Mouse (Mus musculus): Measurements from ENCODE around the gene Mink1. TPM values are rescaled to one million over a fixed set of nuclear protein-coding genes. Genes with fewer than 3 reads are reported as not detected.
"Not testable (repeated sequence)": the region's sequence is repeated elsewhere in the genome, so short reads cannot be mapped to it uniquely, and the experiment has no call there.

Gene Mink1
- total and polyA plus RNA-seq, 3 experiments = 14.3 to 89.8 (median 38.1) TPM

- DNase-seq (ENCODE audit: low spot score) (no peak), ATAC-seq (ENCODE audit: extremely low read depth, insufficient number of reproducible peaks, low FRiP score, poor library complexity, severe bottlenecking) (no peak)
- Histone ChIP-seq H3K9me3 (replicated peaks) (no peaks in the 10 kb centered on the region), H3K27me3 (ENCODE audit: insufficient read depth, low read length) (0 out of 2 replicates have a peak, but pooled peaks cover under 1% of the 10 kb centered on the region), H3K4me3 (ENCODE audit: low read depth, low read length) (peak overlapping the region; percentile 95), H3K36me3 (replicated peaks) (peaks cover 30% of the 10 kb centered on the region), H3K4me1 (ENCODE audit: insufficient read depth, low read depth, low read length) (peaks cover 51% of the 10 kb centered on the region)
- TF ChIP-seq CTCF (IDR thresholded peaks at IDR 0.05; ENCODE audit: low read depth, low read length) (no peak), GATA2 (IDR thresholded peaks at IDR 0.05; ENCODE audit: borderline replicate concordance, low read depth, low read length) (no peak), POLR2AphosphoS5 (IDR thresholded peaks at IDR 0.05; ENCODE audit: insufficient replicate concordance, low read depth, low read length) (no peak), GATA1 (IDR thresholded peaks at IDR 0.05; ENCODE audit: borderline replicate concordance, low read length) (no peak), TAL1 (conservative IDR thresholded peaks at IDR 0.05; ENCODE audit: low read depth, low read length) (no peak)
Observed at GRCm38 (mm10) chr11:70562995-70563469, 351 bp downstream of the Mink1 start.

- peaks cover 57% of the 10 kb centered on the region for H3K4me1 ChIP-seq (ENCODE audit: insufficient read depth, low read depth, low read length)
- H3K4me3 ChIP-seq (ENCODE audit: low read depth, low read length) = peak overlapping the region; percentile 95
- DNase-seq (ENCODE audit: low spot score) (peak; percentile 20), ATAC-seq (ENCODE audit: extremely low read depth, insufficient number of reproducible peaks, low FRiP score, poor library complexity, severe bottlenecking) (no peak)
- TF ChIP-seq CTCF (IDR thresholded peaks at IDR 0.05; ENCODE audit: low read depth, low read length) (no peak), GATA1 (IDR thresholded peaks at IDR 0.05; ENCODE audit: borderline replicate concordance, low read length) (no peak), POLR2AphosphoS5 (IDR thresholded peaks at IDR 0.05; ENCODE audit: insufficient replicate concordance, low read depth, low read length) (no peak), GATA2 (IDR thresholded peaks at IDR 0.05; ENCODE audit: borderline replicate concordance, low read depth, low read length) (no peak), TAL1 (conservative IDR thresholded peaks at IDR 0.05; ENCODE audit: low read depth, low read length) (no peak)
- H3K36me3 ChIP-seq (replicated peaks) = peaks cover 37% of the 10 kb centered on the region
- no peaks in the 10 kb centered on the region for H3K9me3 ChIP-seq (replicated peaks)
- H3K27me3 ChIP-seq (ENCODE audit: insufficient read depth, low read length) = no peaks in the 10 kb centered on the region
Observed at GRCm38 (mm10) chr11:70563470-70564275, 992 bp downstream of the Mink1 start.

GRCm38 (mm10) chr11:70564276-70564873 lies 1.7 kb downstream of the Mink1 start:
- H3K36me3 ChIP-seq (replicated peaks) = peaks cover 41% of the 10 kb centered on the region
- H3K27me3 ChIP-seq (ENCODE audit: insufficient read depth, low read length) = no peaks in the 10 kb centered on the region
- ATAC-seq (ENCODE audit: extremely low read depth, insufficient number of reproducible peaks, low FRiP score, poor library complexity, severe bottlenecking) (no peak), DNase-seq (ENCODE audit: low spot score) (no peak)
- no peak for TF ChIP-seq POLR2AphosphoS5 (IDR thresholded peaks at IDR 0.05; ENCODE audit: insufficient replicate concordance, low read depth, low read length)
- peaks cover 63% of the 10 kb centered on the region for H3K4me1 ChIP-seq (ENCODE audit: insufficient read depth, low read depth, low read length)
- peak overlapping the region; percentile 95; the same call in 1 of the 2 replicates for H3K4me3 ChIP-seq (ENCODE audit: low read depth, low read length)
- H3K9me3 ChIP-seq (replicated peaks) = no peaks in the 10 kb centered on the region

- ATAC-seq (ENCODE audit: extremely low read depth, insufficient number of reproducible peaks, low FRiP score, poor library complexity, severe bottlenecking) = no peak
- Histone ChIP-seq H3K36me3 (replicated peaks) (peaks cover 50% of the 10 kb centered on the region), H3K9me3 (replicated peaks) (no peaks in the 10 kb centered on the region), H3K27me3 (ENCODE audit: insufficient read depth, low read length) (no peaks in the 10 kb centered on the region), H3K4me1 (ENCODE audit: insufficient read depth, low read depth, low read length) (peaks cover 84% of the 10 kb centered on the region), H3K4me3 (ENCODE audit: low read depth, low read length) (no peak overlapping the region)
- no peak for DNase-seq (ENCODE audit: low spot score)
- no peak for TF ChIP-seq POLR2AphosphoS5 (IDR thresholded peaks at IDR 0.05; ENCODE audit: insufficient replicate concordance, low read depth, low read length)
- TF ChIP-seq TAL1 (conservative IDR thresholded peaks at IDR 0.05; ENCODE audit: low read depth, low read length) = no peak
- no peak for TF ChIP-seq GATA1 (IDR thresholded peaks at IDR 0.05; ENCODE audit: borderline replicate concordance, low read length)
- TF ChIP-seq GATA2 (IDR thresholded peaks at IDR 0.05; ENCODE audit: borderline replicate concordance, low read depth, low read length) = no peak
- TF ChIP-seq CTCF (IDR thresholded peaks at IDR 0.05; ENCODE audit: low read depth, low read length) = no peak
Observed at GRCm38 (mm10) chr11:70566586-70566985, 3.9 kb downstream of the Mink1 start.

GRCm38 (mm10) chr11:70570614-70571013 lies 7.9 kb downstream of the Mink1 start:
- H3K4me1 ChIP-seq (ENCODE audit: insufficient read depth, low read depth, low read length) = peaks cover 74% of the 10 kb centered on the region
- ATAC-seq (ENCODE audit: extremely low read depth, insufficient number of reproducible peaks, low FRiP score, poor library complexity, severe bottlenecking); H3K27me3 ChIP-seq (ENCODE audit: insufficient read depth, low read length); H3K9me3 ChIP-seq (replicated peaks); H3K4me3 ChIP-seq (ENCODE audit: low read depth, low read length); DNase-seq (ENCODE audit: low spot score): not testable (repeated sequence)
- H3K36me3 ChIP-seq (replicated peaks) = peaks cover 64% of the 10 kb centered on the region

- DNase-seq (ENCODE audit: low spot score) = no peak
- no peaks in the 10 kb centered on the region for H3K27me3 ChIP-seq (ENCODE audit: insufficient read depth, low read length)
- peak overlapping the region; percentile 22; the same call in 1 of the 2 replicates for H3K4me3 ChIP-seq (ENCODE audit: low read depth, low read length)
- no peaks in the 10 kb centered on the region for H3K9me3 ChIP-seq (replicated peaks)
- ATAC-seq (ENCODE audit: extremely low read depth, insufficient number of reproducible peaks, low FRiP score, poor library complexity, severe bottlenecking) = no peak
- H3K36me3 ChIP-seq (replicated peaks) = peaks cover 61% of the 10 kb centered on the region
- no peak for TF ChIP-seq GATA2 (IDR thresholded peaks at IDR 0.05; ENCODE audit: borderline replicate concordance, low read depth, low read length)
- TF ChIP-seq CTCF (IDR thresholded peaks at IDR 0.05; ENCODE audit: low read depth, low read length) = no peak
- no peak for TF ChIP-seq TAL1 (conservative IDR thresholded peaks at IDR 0.05; ENCODE audit: low read depth, low read length)
- TF ChIP-seq GATA1 (IDR thresholded peaks at IDR 0.05; ENCODE audit: borderline replicate concordance, low read length) = no peak
- no peak for TF ChIP-seq POLR2AphosphoS5 (IDR thresholded peaks at IDR 0.05; ENCODE audit: insufficient replicate concordance, low read depth, low read length)
- peaks cover 76% of the 10 kb centered on the region for H3K4me1 ChIP-seq (ENCODE audit: insufficient read depth, low read depth, low read length)
Observed at GRCm38 (mm10) chr11:70571641-70572040, 9.0 kb downstream of the Mink1 start.
